Mouse (Mus musculus) stomach, postnatal 0 days (tissue): Measurements from ENCODE around the gene Gm20850. TPM values are rescaled to one million over a fixed set of nuclear protein-coding genes. Genes with fewer than 3 reads are reported as not detected.
"Not testable (repeated sequence)": the region's sequence is repeated elsewhere in the genome, so short reads cannot be mapped to it uniquely, and the experiment has no call there.

Experiments used
- ATAC-seq: fragments of 200-750 bp; cut with Nextera tagmentation; 2 replicates; pipeline ENCODE4 v1.8.0; 2017; ENCODE audit not compliant: low FRiP score, low TSS enrichment
- DNase-seq: peaks from one replicate; pipeline ENCODE4 v3.0.0-alpha.2; 2016; ENCODE audit warnings: low spot score
- H3K27ac ChIP-seq: fragments of 300-500 bp; sonication (generic); replicated peaks from 2 replicates; pipeline ENCODE4 v1.5.1; 2014; ENCODE audit warnings: mild to moderate bottlenecking, control low read depth
- H3K27me3 ChIP-seq: fragments of 300-500 bp; sonication (generic); 2 replicates; pipeline ENCODE4 v1.6.1; 2014; ENCODE audit warnings: low read length; ENCODE audit not compliant: control insufficient read depth, insufficient read depth
- H3K36me3 ChIP-seq: fragments of 300-500 bp; sonication (generic); 2 replicates; pipeline ENCODE4 v1.6.1; 2014; ENCODE audit warnings: low read length, mixed read lengths; ENCODE audit not compliant: control insufficient read depth, insufficient read depth
- H3K4me1 ChIP-seq: fragments of 300-500 bp; sonication (generic); replicated peaks from 2 replicates; pipeline ENCODE4 v1.6.1; 2014; ENCODE audit warnings: antibody characterized with exemption; ENCODE audit not compliant: control insufficient read depth, insufficient read depth
- H3K4me2 ChIP-seq: fragments of 300-500 bp; sonication (generic); replicated peaks from 2 replicates; pipeline ENCODE4 v1.6.1; 2014; ENCODE audit warnings: low read depth, mild to moderate bottlenecking, control low read depth, moderate library complexity
- H3K4me3 ChIP-seq: fragments of 300-500 bp; sonication (generic); 2 replicates; pipeline ENCODE4 v1.5.1; 2014; ENCODE audit warnings: low read depth, low read length, control low read depth
- H3K9ac ChIP-seq: fragments of 300-500 bp; sonication (generic); 2 replicates; pipeline ENCODE4 v1.6.1; 2014; ENCODE audit warnings: mild to moderate bottlenecking, low read length, control low read depth, mixed read lengths
- H3K9me3 ChIP-seq: fragments of 300-500 bp; sonication (generic); 2 replicates; pipeline ENCODE4 v1.6.1; 2016; ENCODE audit warnings: low read length; ENCODE audit not compliant: control insufficient read depth
- WGBS: fragments of 180-500 bp; shearing (Covaris S2); extraction: QIAGEN DNeasy Blood & Tissue Kit; methylation state at CpG from one replicate; pipeline ENCODE4 v1.1.7; 2014; 5-methylcytosine and 5-hydroxymethylcytosine counted together
- polyA plus RNA-seq: library from polyadenylated mRNA; unstranded; fragments of >200 nt; fragmentation: Nextera tagmentation; extraction: Ambion mirVana; gene quantifications from 2 replicates; pipeline ENCODE4 v1.2.1, GENCODE M21; 2015

Gm20850 gene
- polyA plus RNA-seq = not detected in 2 replicates

DNA sequence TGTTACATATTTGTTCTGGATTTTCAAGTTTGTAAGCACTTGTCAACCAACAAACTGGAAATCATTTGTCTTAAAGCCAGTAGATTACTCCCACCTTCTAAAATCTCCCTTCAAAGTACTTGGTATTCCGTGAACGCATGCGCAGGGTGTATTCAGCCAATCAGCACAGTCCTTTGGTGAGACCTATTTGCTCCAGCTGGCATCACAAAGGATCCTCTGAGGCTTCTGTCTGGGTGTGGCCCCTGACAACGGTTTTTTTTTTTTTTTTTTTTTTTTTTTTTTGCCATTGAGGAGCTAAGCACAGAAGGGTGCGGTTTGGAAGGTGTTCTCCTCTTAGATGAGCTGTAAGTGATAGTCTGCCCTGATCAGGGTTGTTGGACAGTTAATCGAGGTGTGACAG, at the start of gene Gm20850:
Gene Gm20850, plus strand, starts transcription at position 301 of the 400 bp plus-strand sequence.
- H3K4me1 ChIP-seq, H3K9me3 ChIP-seq, ATAC-seq, H3K36me3 ChIP-seq, H3K27me3 ChIP-seq, H3K9ac ChIP-seq, H3K27ac ChIP-seq, DNase-seq, H3K4me2 ChIP-seq, H3K4me3 ChIP-seq: not testable (repeated sequence)
- WGBS = no CpG with 5 or more reads among the region's 6 CpGs
